Mouse (Mus musculus) olfactory bulb, adult 2 months (tissue): ENCODE results near the gene Dpf1.

Experiments used
- CTCF ChIP-seq: fragments of 200-500 bp; IDR thresholded peaks from 2 replicates; pipeline ENCODE4 v1.5.1; 2012; ENCODE audit warnings: low read depth, mild to moderate bottlenecking, low read length, moderate library complexity; ENCODE audit not compliant: insufficient read depth
- POLR2A ChIP-seq: fragments of 200-500 bp; IDR thresholded peaks from 2 replicates; pipeline ENCODE4 v1.6.1; 2012; ENCODE audit warnings: mild to moderate bottlenecking, low read depth, low read length, moderate library complexity; ENCODE audit not compliant: insufficient read depth

DNA sequence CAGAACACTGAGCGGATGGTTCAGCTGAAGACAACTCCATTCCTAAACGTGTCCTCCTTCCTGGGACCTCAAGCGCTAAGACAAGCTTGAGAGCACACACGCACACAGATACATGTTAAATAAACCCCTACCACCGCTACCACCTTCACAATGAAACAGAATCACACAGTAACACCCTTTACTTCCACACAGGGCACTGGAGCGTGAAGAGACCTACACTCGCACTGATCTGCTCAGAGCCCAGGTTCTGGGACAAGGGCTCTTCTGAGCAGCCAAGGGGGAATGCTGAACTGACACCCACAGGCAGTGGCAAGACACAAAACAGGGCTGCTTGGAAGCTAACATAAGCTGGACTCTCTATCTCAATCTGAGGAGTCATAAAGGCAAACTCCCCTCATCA, 38.1 kb upstream of the Dpf1 start:
- TF ChIP-seq CTCF = no peak
- TF ChIP-seq POLR2A = no peak
